Mouse (Mus musculus): Measurements from ENCODE around the gene Atf6. TPM values are rescaled to one million over a fixed set of nuclear protein-coding genes. Genes with fewer than 3 reads are reported as not detected.

Atf6 gene
- polyA plus RNA-seq, 1 experiment from 2014 or later = 11.9 TPM

DNA sequence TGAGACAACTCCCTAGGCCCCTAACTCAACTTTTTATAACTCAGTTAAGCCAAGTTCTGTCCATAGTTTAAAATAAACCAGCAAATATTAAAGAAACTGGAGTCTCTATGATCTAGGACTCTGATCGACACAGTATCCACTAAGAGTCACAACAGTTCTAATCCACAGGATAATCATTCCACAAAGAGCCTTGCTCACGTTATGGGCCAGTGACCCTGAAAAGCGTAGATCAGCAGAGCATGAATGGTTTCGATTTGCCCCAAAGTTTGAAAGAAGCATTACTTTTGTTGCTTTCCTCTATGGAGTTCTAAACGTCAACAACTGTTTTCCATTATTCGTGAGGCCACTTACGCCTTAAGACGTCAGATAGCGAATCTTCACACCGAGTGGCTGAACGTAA lies 62.9 kb downstream of the Atf6 start:
- H3K9me3 ChIP-seq (ENCODE audit: control insufficient read depth, low read length) = no peaks in the 10 kb centered on the region
- no peak overlapping the region for H3K9ac ChIP-seq (ENCODE audit: low read length)
- H3K36me3 ChIP-seq (ENCODE audit: control insufficient read depth, insufficient read depth, low read length) = no peaks in the 10 kb centered on the region
- no peaks in the 10 kb centered on the region for H3K4me1 ChIP-seq (ENCODE audit: control insufficient read depth, insufficient read depth, low read length)
- no peak overlapping the region for H3K4me2 ChIP-seq (ENCODE audit: low read depth)
- H3K27me3 ChIP-seq (ENCODE audit: control insufficient read depth, insufficient read depth, low read length) = no peaks in the 10 kb centered on the region
- no peak overlapping the region for H3K4me3 ChIP-seq (ENCODE audit: low read depth, low read length)
- WGBS = 74% methylated on average over 11 of the region's 11 CpGs
- no peak for DNase-seq (ENCODE audit: low spot score)
- no peak overlapping the region for H3K27ac ChIP-seq (ENCODE audit: low read depth, low read length)
- ATAC-seq (ENCODE audit: insufficient read depth, low FRiP score, low TSS enrichment) = no peak

DNA sequence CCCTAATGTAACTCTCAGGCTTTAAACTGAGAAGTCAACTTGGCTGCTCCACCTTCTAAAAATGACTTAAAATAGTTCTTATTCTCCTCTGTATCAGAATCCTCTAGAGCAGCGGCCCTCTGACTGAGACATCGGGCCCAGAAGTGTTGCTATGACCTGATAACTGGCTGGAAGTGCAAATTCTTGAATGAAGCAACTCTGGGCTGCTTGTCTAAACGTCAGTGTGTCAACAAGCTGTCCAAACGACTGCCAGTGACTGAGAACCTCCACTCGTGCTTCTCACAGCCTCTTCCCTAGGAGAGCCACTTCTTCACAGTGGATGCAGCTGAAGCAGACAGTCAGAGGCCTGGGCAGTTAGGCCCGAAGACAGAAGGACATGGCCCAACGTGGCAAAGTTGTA lies 64.9 kb downstream of the Atf6 start:
- H3K36me3 ChIP-seq (ENCODE audit: control insufficient read depth, insufficient read depth, low read length) = no peaks in the 10 kb centered on the region
- no peak overlapping the region for H3K4me3 ChIP-seq (ENCODE audit: low read depth, low read length)
- no peaks in the 10 kb centered on the region for H3K27me3 ChIP-seq (ENCODE audit: control insufficient read depth, insufficient read depth, low read length)
- ATAC-seq (ENCODE audit: insufficient read depth, low FRiP score, low TSS enrichment) (no peak), DNase-seq (ENCODE audit: low spot score) (no peak)
- H3K9ac ChIP-seq (ENCODE audit: low read length) = no peak overlapping the region
- WGBS = 73% methylated on average over 7 of the region's 7 CpGs
- H3K4me2 ChIP-seq (ENCODE audit: low read depth) = no peak overlapping the region
- no peaks in the 10 kb centered on the region for H3K9me3 ChIP-seq (ENCODE audit: control insufficient read depth, low read length)
- H3K4me1 ChIP-seq (ENCODE audit: control insufficient read depth, insufficient read depth, low read length) = no peaks in the 10 kb centered on the region
- no peak overlapping the region for H3K27ac ChIP-seq (ENCODE audit: low read depth, low read length)

DNA sequence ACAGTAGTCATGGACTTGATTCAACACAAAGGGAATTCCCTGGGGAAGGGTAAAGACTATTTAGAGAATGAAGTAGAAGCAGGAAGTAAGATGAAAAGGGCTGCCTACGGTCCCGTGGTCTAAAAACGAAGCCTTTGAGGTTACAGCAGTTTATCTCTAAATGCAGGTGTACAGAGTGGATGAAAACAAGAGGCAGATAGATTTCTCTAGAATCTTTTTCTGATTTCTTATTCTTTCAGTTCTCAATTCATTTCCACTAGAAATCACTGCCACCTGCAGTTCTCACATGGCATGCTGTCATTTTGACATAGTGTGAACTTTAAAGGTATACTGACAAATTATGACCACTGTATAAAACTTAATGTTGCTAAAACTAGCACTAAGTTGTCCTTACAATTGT lies 66.9 kb downstream of the Atf6 start:
- no peak for DNase-seq (ENCODE audit: low spot score)
- no peaks in the 10 kb centered on the region for H3K36me3 ChIP-seq (ENCODE audit: control insufficient read depth, insufficient read depth, low read length)
- no peak overlapping the region for H3K4me3 ChIP-seq (ENCODE audit: low read depth, low read length)
- no peak overlapping the region for H3K9ac ChIP-seq (ENCODE audit: low read length)
- no peaks in the 10 kb centered on the region for H3K4me1 ChIP-seq (ENCODE audit: control insufficient read depth, insufficient read depth, low read length)
- no peak for ATAC-seq (ENCODE audit: insufficient read depth, low FRiP score, low TSS enrichment)
- 82% methylated on average over 3 of the region's 3 CpGs for WGBS
- no peaks in the 10 kb centered on the region for H3K27me3 ChIP-seq (ENCODE audit: control insufficient read depth, insufficient read depth, low read length)
- H3K9me3 ChIP-seq (ENCODE audit: control insufficient read depth, low read length) = no peaks in the 10 kb centered on the region
- no peak overlapping the region for H3K27ac ChIP-seq (ENCODE audit: low read depth, low read length)
- no peak overlapping the region for H3K4me2 ChIP-seq (ENCODE audit: low read depth)

DNA sequence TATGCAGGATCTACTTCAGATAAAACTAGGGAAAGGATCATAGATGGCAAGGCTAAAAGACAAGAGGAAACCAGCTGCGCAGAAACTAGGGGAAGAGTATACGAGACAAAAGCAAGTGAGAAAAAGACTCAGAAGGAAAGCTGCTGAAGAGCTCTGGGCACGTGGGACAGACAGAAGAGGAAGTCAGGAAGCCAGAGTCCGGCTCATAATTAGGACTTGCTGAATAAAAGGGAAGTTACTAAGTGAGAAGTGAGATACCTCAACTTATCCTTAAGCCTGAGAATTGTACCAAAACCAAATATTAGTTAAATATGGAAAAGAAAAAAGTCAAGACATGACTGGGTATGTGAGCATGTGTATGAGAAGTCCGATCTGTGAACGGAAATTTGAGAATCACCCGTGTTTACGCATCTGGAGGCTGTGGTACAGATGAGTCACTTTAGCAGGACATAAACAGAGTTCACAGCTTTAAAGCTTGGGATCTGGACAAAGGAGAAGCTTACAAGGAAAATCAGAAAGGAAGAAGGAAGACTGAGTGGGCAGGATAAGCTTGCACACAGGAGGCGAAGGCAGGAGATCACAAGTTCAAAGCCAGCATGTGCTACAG lies 71.7 kb downstream of the Atf6 start:
- no peaks in the 10 kb centered on the region for H3K4me1 ChIP-seq (ENCODE audit: control insufficient read depth, insufficient read depth, low read length)
- no peaks in the 10 kb centered on the region for H3K9me3 ChIP-seq (ENCODE audit: control insufficient read depth, low read length)
- 84% methylated on average over 9 of the region's 9 CpGs for WGBS
- no peak for ATAC-seq (ENCODE audit: insufficient read depth, low FRiP score, low TSS enrichment)
- H3K36me3 ChIP-seq (ENCODE audit: control insufficient read depth, insufficient read depth, low read length) = 0 out of 2 replicates have a peak, but pooled peaks cover 2% of the 10 kb centered on the region
- H3K9ac ChIP-seq (ENCODE audit: low read length) = no peak overlapping the region
- no peak overlapping the region for H3K27ac ChIP-seq (ENCODE audit: low read depth, low read length)
- no peak for DNase-seq (ENCODE audit: low spot score)
- H3K27me3 ChIP-seq (ENCODE audit: control insufficient read depth, insufficient read depth, low read length) = no peaks in the 10 kb centered on the region
- H3K4me3 ChIP-seq (ENCODE audit: low read depth, low read length) = no peak overlapping the region
- H3K4me2 ChIP-seq (ENCODE audit: low read depth) = no peak overlapping the region

DNA sequence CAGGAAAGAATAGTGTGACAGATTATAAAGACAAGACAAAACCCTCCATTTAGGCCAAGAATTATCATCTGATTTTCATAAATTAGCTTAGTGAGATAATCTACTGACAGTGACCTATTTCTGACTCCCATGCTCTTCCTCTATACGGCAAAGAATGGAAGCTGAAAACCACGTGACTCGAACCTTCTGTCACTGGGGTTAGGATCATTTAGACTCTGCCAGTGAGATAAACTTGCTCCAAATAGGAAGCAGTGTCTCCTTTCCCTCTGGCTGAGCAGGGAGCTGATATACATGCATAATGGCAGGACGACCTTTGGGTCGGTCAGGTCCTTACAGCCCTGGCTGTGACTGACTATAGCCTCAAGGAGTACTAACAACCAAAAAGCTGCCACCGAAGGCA lies 76.0 kb downstream of the Atf6 start:
- 76% methylated on average over 6 of the region's 6 CpGs for WGBS
- Histone ChIP-seq H3K4me2 (ENCODE audit: low read depth) (no peak overlapping the region), H3K4me3 (ENCODE audit: low read depth, low read length) (no peak overlapping the region), H3K9ac (ENCODE audit: low read length) (no peak overlapping the region), H3K27me3 (ENCODE audit: control insufficient read depth, insufficient read depth, low read length) (no peaks in the 10 kb centered on the region), H3K36me3 (ENCODE audit: control insufficient read depth, insufficient read depth, low read length) (0 out of 2 replicates have a peak, but pooled peaks cover 2% of the 10 kb centered on the region), H3K27ac (ENCODE audit: low read depth, low read length) (no peak overlapping the region), H3K9me3 (ENCODE audit: control insufficient read depth, low read length) (no peaks in the 10 kb centered on the region), H3K4me1 (ENCODE audit: control insufficient read depth, insufficient read depth, low read length) (no peaks in the 10 kb centered on the region)
- DNase-seq (ENCODE audit: low spot score) (no peak), ATAC-seq (ENCODE audit: insufficient read depth, low FRiP score, low TSS enrichment) (no peak)

DNA sequence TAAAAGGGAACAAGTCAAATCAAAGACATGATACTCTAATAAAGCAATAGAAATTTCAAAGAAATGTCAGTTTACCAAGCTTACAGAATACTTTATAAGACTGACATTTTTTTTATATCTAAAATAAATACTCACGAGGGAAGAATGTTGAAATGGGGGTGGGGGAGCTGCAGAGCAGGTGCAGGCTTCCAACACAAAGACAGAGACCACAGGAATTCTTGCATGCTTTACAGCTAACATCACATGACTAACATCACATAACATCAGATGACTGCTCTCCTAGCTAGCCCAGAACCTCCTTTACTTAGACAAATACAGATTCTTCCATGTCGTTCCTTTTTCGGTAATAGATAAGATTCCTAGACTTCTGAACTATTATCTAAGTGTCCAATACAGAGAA lies 76.6 kb downstream of the Atf6 start:
- H3K9me3 ChIP-seq (ENCODE audit: control insufficient read depth, low read length) = no peaks in the 10 kb centered on the region
- no peak overlapping the region for H3K27ac ChIP-seq (ENCODE audit: low read depth, low read length)
- H3K4me1 ChIP-seq (ENCODE audit: control insufficient read depth, insufficient read depth, low read length) = no peaks in the 10 kb centered on the region
- no peaks in the 10 kb centered on the region for H3K27me3 ChIP-seq (ENCODE audit: control insufficient read depth, insufficient read depth, low read length)
- no peak overlapping the region for H3K4me3 ChIP-seq (ENCODE audit: low read depth, low read length)
- DNase-seq (ENCODE audit: low spot score) (no peak), ATAC-seq (ENCODE audit: insufficient read depth, low FRiP score, low TSS enrichment) (no peak)
- WGBS = 96% methylated on average over 3 of the region's 3 CpGs
- no peak overlapping the region for H3K4me2 ChIP-seq (ENCODE audit: low read depth)
- no peak overlapping the region for H3K9ac ChIP-seq (ENCODE audit: low read length)
- 0 out of 2 replicates have a peak, but pooled peaks cover 2% of the 10 kb centered on the region for H3K36me3 ChIP-seq (ENCODE audit: control insufficient read depth, insufficient read depth, low read length)

DNA sequence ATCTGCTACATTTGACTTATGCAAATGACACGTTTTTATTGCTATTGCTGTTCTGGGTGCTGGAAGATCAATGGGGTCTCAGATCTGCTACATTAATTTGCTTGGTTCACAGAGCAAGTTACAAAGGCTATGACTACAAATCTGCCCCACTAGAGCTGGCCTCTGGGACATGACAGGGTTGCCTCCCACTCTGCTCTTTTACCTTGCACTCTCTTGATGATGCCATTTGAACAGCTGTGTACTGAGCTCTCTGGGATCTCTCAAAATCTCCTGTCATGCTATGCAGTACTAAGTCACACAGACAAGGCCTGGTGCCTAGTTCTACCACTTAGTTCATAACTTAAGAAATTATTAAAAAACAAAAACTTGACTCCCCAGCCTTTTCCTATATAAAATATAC lies 79.9 kb downstream of the Atf6 start:
- H3K9me3 ChIP-seq (ENCODE audit: control insufficient read depth, low read length) = no peaks in the 10 kb centered on the region
- no peak overlapping the region for H3K4me3 ChIP-seq (ENCODE audit: low read depth, low read length)
- no peak overlapping the region for H3K27ac ChIP-seq (ENCODE audit: low read depth, low read length)
- no peaks in the 10 kb centered on the region for H3K27me3 ChIP-seq (ENCODE audit: control insufficient read depth, insufficient read depth, low read length)
- WGBS = 57% methylated on average over 1 of the region's 1 CpGs
- no peak overlapping the region for H3K9ac ChIP-seq (ENCODE audit: low read length)
- H3K4me1 ChIP-seq (ENCODE audit: control insufficient read depth, insufficient read depth, low read length) = no peaks in the 10 kb centered on the region
- no peaks in the 10 kb centered on the region for H3K36me3 ChIP-seq (ENCODE audit: control insufficient read depth, insufficient read depth, low read length)
- no peak overlapping the region for H3K4me2 ChIP-seq (ENCODE audit: low read depth)
- ATAC-seq (ENCODE audit: insufficient read depth, low FRiP score, low TSS enrichment) (no peak), DNase-seq (ENCODE audit: low spot score) (no peak)

DNA sequence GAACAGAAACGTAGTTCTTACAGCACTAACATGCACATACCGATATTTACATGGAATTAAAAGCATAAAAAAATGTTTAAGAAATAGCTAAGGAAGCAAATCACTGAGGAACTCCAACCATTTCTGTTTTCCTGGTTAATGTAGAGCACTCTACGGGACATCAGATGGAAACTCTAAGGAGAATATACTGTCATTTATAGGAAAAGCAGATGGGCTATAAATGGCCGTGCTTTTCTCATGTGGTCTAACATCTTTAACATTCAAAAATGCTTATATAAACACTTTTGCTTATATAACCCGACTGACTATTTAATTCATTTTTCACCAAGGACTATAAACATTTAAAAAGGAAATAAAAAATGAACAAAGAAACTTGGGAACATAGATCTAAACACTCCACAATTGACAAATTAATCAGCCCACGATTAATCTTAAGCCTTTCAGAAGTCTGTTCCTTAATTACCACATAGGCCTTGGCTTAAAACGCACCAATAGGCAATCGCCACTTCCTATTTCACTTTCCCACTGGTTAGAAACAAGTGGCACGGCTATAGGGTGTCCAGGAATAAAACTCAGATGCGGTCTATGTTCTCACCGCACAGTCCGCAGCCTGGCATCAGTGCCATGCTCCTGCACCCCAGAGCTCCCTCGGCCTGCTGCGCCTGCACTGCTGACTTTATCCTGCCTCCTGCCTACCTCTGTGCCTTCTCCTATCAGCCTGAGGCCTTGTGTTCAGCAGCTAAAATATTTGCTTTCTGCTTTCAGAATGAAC lies 80.8 kb downstream of the Atf6 start:
- Histone ChIP-seq H3K4me3 (ENCODE audit: low read depth, low read length) (no peak overlapping the region), H3K9me3 (ENCODE audit: control insufficient read depth, low read length) (no peaks in the 10 kb centered on the region), H3K27ac (ENCODE audit: low read depth, low read length) (no peak overlapping the region), H3K9ac (ENCODE audit: low read length) (no peak overlapping the region), H3K4me2 (ENCODE audit: low read depth) (no peak overlapping the region), H3K27me3 (ENCODE audit: control insufficient read depth, insufficient read depth, low read length) (no peaks in the 10 kb centered on the region), H3K4me1 (ENCODE audit: control insufficient read depth, insufficient read depth, low read length) (no peaks in the 10 kb centered on the region), H3K36me3 (ENCODE audit: control insufficient read depth, insufficient read depth, low read length) (no peaks in the 10 kb centered on the region)
- no peak for DNase-seq (ENCODE audit: low spot score)
- 94% methylated on average over 14 of the region's 14 CpGs for WGBS
- no peak for ATAC-seq (ENCODE audit: insufficient read depth, low FRiP score, low TSS enrichment)

DNA sequence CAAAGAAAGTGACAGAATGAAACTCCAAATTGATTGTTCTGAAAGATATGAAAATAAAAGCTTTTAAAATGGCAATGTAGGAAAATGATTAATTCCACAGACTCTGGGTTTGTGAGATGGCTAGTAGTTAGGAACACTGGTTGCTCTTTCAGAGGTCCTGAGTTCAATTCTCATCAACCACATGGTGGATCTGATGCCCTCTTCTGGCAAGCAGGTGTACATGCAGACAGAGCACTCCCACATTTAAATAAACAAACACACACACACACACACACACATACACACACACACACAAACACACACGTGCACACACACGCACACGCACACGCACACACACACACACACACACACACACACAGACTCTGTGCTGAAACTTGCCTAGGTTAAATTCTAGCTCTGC lies 89.9 kb downstream of the Atf6 start:
- Histone ChIP-seq H3K27ac (ENCODE audit: low read depth, low read length) (no peak overlapping the region), H3K27me3 (ENCODE audit: control insufficient read depth, insufficient read depth, low read length) (no peaks in the 10 kb centered on the region), H3K4me3 (ENCODE audit: low read depth, low read length) (no peak overlapping the region), H3K9me3 (ENCODE audit: control insufficient read depth, low read length) (no peaks in the 10 kb centered on the region), H3K4me2 (ENCODE audit: low read depth) (no peak overlapping the region), H3K4me1 (ENCODE audit: control insufficient read depth, insufficient read depth, low read length) (no peaks in the 10 kb centered on the region), H3K9ac (ENCODE audit: low read length) (no peak overlapping the region), H3K36me3 (ENCODE audit: control insufficient read depth, insufficient read depth, low read length) (no peaks in the 10 kb centered on the region)
- 100% methylated on average over 4 of the region's 4 CpGs for WGBS
- DNase-seq (ENCODE audit: low spot score) = no peak
- no peak for ATAC-seq (ENCODE audit: insufficient read depth, low FRiP score, low TSS enrichment)

All from neural tube, embryonic 11.5 days (tissue).